Mouse (Mus musculus) forebrain, embryonic 14.5 days (tissue): ENCODE results near the gene Myadm. TPM values are rescaled to one million over a fixed set of nuclear protein-coding genes. Genes with fewer than 3 reads are reported as not detected.
A peak's percentile ranks its signal among the peaks of the same experiment; 100 is the strongest.

Experiments
- ATAC-seq: fragments of 200-750 bp; cut with Nextera tagmentation; 2 replicates; pipeline ENCODE4 v1.8.0; 2017; ENCODE audit warnings: mild to moderate bottlenecking, moderate library complexity
- DNase-seq: peaks from one replicate; pipeline ENCODE4 v3.0.0-alpha.2; 2015; ENCODE audit warnings: low spot score
- H3K27ac ChIP-seq: fragments of 300-500 bp; sonication (generic); 2 replicates; pipeline ENCODE4 v1.5.1; 2014; ENCODE audit warnings: low read depth, mild to moderate bottlenecking, control low read depth, low read length, moderate library complexity
- H3K27me3 ChIP-seq: fragments of 300-500 bp; sonication (generic); replicated peaks from 2 replicates; pipeline ENCODE4 v1.6.1; 2014; ENCODE audit warnings: low read length, control low read depth, mixed read lengths; ENCODE audit not compliant: control insufficient read depth, insufficient read depth
- H3K36me3 ChIP-seq: fragments of 300-500 bp; sonication (generic); 2 replicates; pipeline ENCODE4 v1.6.1; 2014; ENCODE audit warnings: low read length, control low read depth; ENCODE audit not compliant: control insufficient read depth, insufficient read depth
- H3K4me1 ChIP-seq: fragments of 300-500 bp; sonication (generic); 2 replicates; pipeline ENCODE4 v1.6.1; 2014; ENCODE audit warnings: antibody characterized with exemption, low read length, control low read depth; ENCODE audit not compliant: control insufficient read depth, insufficient read depth
- H3K4me2 ChIP-seq: fragments of 300-500 bp; sonication (generic); 2 replicates; pipeline ENCODE4 v1.6.1; 2014; ENCODE audit warnings: mild to moderate bottlenecking, control low read depth, low read length
- H3K4me3 ChIP-seq: fragments of 300-500 bp; sonication (generic); 2 replicates; pipeline ENCODE4 v1.5.1; 2014; ENCODE audit warnings: low read depth, low read length, control low read depth
- H3K9ac ChIP-seq: fragments of 300-500 bp; sonication (generic); 2 replicates; pipeline ENCODE4 v1.6.1; 2014; ENCODE audit warnings: mild to moderate bottlenecking, low read length, control low read depth, moderate library complexity
- H3K9me3 ChIP-seq: fragments of 300-500 bp; sonication (generic); replicated peaks from 2 replicates; pipeline ENCODE4 v1.6.1; 2016; ENCODE audit warnings: low read length, control low read depth, mixed read lengths; ENCODE audit not compliant: control insufficient read depth
- WGBS: fragments of 180-500 bp; shearing (Covaris S2); extraction: QIAGEN DNeasy Blood & Tissue Kit; methylation state at CpG from one replicate; pipeline ENCODE4 v1.1.7; 2014; 5-methylcytosine and 5-hydroxymethylcytosine counted together
- polyA plus RNA-seq: library from polyadenylated mRNA; unstranded; fragments of >200 nt; fragmentation: Nextera tagmentation; extraction: Ambion mirVana; gene quantifications from 2 replicates; pipeline ENCODE4 v1.2.1, GENCODE M21; 2014

Gene Myadm
- polyA plus RNA-seq, 1 experiment from 2014 or later, result 19.8 TPM

DNA sequence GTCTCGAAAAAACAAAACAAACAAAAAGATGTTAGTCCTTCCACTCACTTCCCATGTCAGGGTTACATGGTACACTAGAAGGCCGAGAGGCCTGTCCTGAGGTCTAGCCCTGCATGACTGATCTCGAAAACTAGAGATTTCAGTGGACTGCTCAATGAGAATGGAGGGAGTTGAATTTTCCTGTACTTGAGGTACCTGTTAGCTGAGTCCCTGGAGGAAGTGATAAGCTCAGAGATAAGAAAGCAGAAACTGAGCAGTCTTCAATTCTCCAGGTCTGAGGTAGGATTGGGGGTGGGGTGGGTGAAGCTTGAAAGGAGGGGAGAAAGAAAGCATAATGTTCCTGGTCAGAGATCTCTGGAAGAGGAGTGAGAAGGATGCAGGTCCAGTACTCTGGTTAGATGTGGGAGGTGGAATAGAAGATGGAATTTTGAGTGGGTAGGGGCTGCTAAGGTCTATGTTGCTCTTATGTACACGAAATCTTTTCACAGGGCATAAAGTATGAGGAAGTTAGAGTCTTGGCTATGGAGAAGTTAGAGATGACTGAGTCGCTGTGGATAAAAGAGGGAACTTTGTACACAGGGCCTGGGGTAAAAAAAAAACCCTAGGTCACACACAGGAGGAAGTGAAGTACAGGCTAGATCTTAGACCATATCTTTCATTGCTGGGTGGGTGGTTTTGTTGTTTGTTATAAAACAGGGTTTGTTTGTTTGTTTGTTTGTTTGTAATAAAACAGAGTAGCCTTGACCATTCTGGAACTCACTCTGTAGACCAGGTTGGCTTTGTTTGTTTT lies 6.6 kb downstream of the Myadm start:
- H3K9me3 ChIP-seq, result no peaks in the 10 kb centered on the region
- peaks cover 37% of the 10 kb centered on the region for H3K36me3 ChIP-seq
- H3K9ac ChIP-seq, result no peak overlapping the region
- no peak overlapping the region for H3K4me2 ChIP-seq
- H3K27ac ChIP-seq, result no peak overlapping the region
- DNase-seq (no peak), ATAC-seq (no peak)
- peaks cover 4% of the 10 kb centered on the region for H3K4me1 ChIP-seq
- H3K4me3 ChIP-seq, result no peak overlapping the region
- no peaks in the 10 kb centered on the region for H3K27me3 ChIP-seq
- 87% methylated on average over 5 of the region's 5 CpGs for WGBS

DNA sequence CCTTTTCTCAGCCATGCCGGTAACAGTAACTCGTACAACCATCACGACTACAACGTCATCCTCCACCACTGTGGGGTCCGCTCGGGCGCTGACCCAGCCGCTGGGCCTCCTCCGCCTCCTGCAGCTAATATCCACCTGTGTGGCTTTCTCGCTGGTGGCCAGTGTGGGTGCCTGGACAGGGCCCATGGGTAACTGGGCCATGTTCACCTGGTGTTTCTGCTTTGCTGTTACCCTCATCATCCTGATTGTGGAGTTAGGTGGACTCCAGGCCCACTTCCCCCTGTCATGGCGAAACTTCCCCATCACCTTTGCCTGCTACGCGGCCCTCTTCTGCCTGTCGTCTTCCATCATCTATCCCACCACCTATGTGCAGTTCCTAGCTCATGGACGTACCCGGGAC lies 7.8 kb downstream of the Myadm start:
- H3K36me3 ChIP-seq, result peaks cover 37% of the 10 kb centered on the region
- peaks cover 4% of the 10 kb centered on the region for H3K4me1 ChIP-seq
- no peak overlapping the region for H3K4me2 ChIP-seq
- H3K27me3 ChIP-seq, result peaks cover 10% of the 10 kb centered on the region
- no peaks in the 10 kb centered on the region for H3K9me3 ChIP-seq
- H3K9ac ChIP-seq, result no peak overlapping the region
- 95% methylated on average over 16 of the region's 16 CpGs for WGBS
- DNase-seq (no peak), ATAC-seq (no peak)
- H3K4me3 ChIP-seq, result no peak overlapping the region
- H3K27ac ChIP-seq, result no peak overlapping the region

DNA sequence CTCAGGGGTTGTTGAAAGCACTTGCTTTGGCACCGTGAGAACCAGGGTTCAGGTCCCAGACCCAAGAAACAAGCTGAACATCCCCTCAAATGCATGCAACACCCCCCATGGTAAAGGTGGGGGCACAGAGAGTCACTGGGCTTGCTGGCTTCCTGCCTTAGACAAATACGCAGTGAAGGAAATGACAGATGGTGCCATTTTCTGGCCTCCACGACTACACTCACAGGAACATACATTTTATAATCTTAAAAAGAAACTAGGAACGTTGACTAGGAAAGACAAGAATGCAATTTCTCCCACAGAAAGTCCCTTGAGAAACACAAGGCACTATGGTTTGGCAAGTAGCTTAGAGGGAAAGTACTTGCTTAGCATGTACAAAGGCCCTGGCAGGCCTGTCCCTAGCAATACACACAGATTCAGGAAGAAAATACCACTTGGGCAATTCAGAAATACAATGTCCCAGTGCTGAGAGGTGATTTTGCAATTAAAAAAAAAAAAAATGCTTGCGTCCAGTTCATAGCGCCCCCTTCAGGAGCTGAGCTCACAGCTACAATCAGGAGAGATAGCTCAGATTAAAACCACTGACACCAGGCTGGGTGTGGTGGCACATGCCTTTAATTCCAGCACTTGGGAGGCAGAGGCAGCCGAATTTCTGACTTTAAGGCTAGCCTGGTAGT lies 11.2 kb downstream of the Myadm start:
- no peak for ATAC-seq
- Histone ChIP-seq H3K4me3 (no peak overlapping the region), H3K27ac (no peak overlapping the region), H3K9me3 (no peaks in the 10 kb centered on the region), H3K4me2 (no peak overlapping the region), H3K36me3 (peaks cover 29% of the 10 kb centered on the region), H3K27me3 (peaks cover 13% of the 10 kb centered on the region), H3K9ac (no peak overlapping the region), H3K4me1 (peaks cover 17% of the 10 kb centered on the region)
- DNase-seq, result no peak
- WGBS, result 49% methylated on average over 7 of the region's 7 CpGs

DNA sequence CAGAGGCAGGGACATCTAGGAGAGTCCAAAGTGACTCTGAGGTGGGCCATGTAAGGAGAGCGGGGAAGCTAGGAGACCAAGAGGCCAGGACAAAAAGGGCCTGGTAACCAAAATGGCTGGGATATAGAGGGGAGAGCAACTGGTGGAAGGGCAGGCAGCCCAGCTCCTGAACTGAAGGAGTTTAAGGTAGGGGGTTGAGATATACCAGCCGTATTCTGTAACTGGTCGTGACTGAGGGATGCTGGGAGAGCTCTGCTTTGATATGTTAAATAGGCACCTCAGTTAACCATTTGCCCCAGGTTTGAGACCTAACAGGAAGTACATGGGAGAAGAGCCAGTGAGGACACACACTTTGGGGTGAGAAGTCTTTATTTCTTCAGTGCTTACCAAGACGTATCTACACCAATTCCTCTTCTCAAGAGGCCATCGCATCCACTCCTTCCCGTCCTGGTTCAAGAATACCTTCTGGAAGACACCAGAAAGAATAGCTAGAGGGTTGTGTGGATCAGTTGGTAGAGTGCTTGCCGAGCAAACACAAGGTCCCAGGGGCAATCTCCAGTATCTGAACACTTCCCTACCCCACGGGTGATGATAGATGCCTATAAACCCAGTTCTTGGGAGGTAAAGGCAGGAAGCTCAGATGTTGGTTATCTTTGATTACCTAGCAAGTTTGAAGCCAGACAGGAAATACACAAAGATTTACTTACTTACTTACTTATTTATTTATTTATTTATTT lies 12.2 kb downstream of the Myadm start:
- 80% methylated on average over 8 of the region's 8 CpGs for WGBS
- DNase-seq (no peak), ATAC-seq (no peak)
- peaks cover 21% of the 10 kb centered on the region for H3K36me3 ChIP-seq
- peaks cover 13% of the 10 kb centered on the region for H3K27me3 ChIP-seq
- no peak overlapping the region for H3K9ac ChIP-seq
- H3K27ac ChIP-seq, result no peak overlapping the region
- H3K4me2 ChIP-seq, result no peak overlapping the region
- peaks cover 17% of the 10 kb centered on the region for H3K4me1 ChIP-seq
- H3K4me3 ChIP-seq, result no peak overlapping the region
- H3K9me3 ChIP-seq, result no peaks in the 10 kb centered on the region

DNA sequence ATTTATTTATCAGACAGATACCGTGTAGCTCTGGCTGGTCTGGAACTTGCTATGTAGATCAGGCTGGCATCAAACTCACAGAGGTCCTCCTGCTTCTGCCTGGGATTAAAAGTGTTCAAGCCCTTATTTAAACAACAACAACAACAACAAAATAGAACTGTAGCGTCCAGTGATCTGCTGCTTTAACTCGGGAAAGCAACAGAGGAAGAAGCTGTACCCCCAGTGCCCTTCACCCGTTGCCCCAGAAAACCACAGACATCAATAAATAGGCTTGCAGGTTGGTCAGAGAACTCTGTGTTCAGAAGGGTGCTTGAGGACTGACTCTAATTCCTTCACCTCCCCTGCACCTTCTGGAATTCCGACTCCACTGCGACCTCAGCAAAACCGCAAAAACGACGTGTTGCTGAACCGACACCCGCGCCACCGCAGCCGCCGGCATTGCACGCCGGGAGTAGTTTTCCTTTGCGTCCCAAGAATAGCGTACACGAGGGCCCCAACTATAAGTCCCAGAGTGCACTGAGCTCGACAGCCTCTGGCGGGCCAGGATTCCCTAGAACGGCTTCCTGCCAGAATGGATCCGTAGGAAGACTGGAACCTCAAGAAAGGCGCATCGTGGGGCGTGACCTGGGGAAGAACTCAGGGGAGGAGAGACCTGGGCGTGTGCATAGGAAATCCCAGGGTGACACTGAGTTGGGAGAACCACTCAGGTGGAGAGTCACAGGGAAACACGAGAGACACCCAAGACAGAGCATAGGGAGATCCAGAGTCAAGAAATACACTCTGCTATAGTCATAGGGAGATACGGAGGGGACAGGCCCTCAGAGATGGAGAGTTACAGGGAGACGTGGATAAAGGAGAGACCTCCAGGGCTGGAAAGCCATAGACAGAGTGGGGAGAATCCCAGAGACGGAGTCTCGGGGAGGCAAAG lies 13.0 kb downstream of the Myadm start:
- Histone ChIP-seq H3K9ac (peak overlapping the region; percentile 10; the same call in 1 of the 2 replicates), H3K4me1 (peaks cover 17% of the 10 kb centered on the region), H3K9me3 (no peaks in the 10 kb centered on the region), H3K4me3 (peak overlapping the region; percentile 13; the same call in 1 of the 2 replicates), H3K27ac (no peak overlapping the region), H3K27me3 (peaks cover 13% of the 10 kb centered on the region), H3K36me3 (peaks cover 14% of the 10 kb centered on the region), H3K4me2 (peak overlapping the region; percentile 93)
- DNase-seq, result peak; percentile 45
- 8% methylated on average over 33 of the region's 33 CpGs for WGBS
- ATAC-seq, result peak; percentile 5; the same call in 1 of the 2 replicates

DNA sequence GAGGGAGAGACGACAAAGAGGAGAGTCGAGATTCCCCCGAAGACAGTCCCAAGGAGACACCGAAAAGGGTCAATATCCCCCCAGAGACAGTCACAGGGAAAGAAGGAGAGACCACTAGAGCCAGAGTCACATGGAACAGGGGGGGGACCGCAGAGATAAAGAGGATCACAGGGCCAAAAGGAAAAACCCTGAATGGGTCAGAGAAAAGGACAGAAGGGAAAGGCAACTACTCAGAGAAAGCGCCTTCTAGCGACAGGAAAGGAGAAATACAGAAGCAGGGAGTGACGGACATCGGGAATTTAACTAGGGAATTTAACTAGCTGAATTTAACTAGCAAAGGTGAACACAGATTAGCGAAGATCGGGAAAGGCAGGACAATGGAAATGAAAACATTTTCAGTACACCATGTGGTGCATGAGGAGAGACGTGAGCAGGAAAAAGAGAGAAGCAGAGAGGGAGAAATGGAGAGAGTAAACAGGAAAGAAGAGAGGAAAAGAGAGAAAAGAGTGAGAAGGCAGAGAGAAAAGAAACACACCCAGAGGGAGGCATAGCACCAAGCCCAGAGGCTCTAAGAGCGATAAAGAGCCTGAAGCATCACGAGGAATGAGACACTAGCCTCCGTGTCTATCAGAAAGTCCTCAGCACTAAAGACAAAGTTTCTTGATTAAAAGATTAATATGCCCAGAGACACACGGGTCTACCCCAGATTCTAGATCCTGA lies 13.8 kb downstream of the Myadm start:
- peaks cover 5% of the 10 kb centered on the region for H3K36me3 ChIP-seq
- H3K4me1 ChIP-seq, result peaks cover 17% of the 10 kb centered on the region
- peak overlapping the region; percentile 57; the same call in 1 of the 2 replicates for H3K9ac ChIP-seq
- peak overlapping the region; percentile 93 for H3K4me2 ChIP-seq
- 2% methylated on average over 16 of the region's 16 CpGs for WGBS
- peaks cover 13% of the 10 kb centered on the region for H3K27me3 ChIP-seq
- peak; percentile 22; the same call in 1 of the 2 replicates for ATAC-seq
- H3K4me3 ChIP-seq, result peak overlapping the region; percentile 37
- no peaks in the 10 kb centered on the region for H3K9me3 ChIP-seq
- DNase-seq, result peak; percentile 65
- H3K27ac ChIP-seq, result no peak overlapping the region

DNA sequence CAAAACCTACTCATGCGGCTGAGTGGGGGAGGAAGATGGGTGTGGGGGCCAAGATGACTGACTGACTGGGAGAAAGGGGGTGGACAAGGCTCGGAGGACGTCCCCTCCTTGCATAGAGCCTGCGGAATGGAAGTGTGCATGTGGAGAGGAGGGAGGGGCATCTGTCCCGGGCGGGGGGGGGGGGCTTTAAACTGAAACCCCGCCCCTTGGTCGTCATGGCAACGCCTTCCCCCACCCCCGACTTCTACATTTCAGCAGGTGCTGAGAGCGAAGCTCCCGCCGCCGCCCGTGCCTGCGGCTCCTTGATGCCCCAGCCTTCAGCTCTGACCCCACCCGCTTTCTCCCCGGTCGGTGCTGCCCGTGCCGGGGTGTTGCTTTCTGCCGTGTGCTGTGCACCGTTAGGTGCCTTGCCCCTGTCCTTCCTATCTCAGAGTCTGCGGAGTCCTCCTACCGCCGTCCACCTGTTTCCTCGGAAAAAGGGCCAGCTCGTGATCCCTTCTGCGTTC lies 14.4 kb downstream of the Myadm start:
- peaks cover 13% of the 10 kb centered on the region for H3K27me3 ChIP-seq
- peaks cover 17% of the 10 kb centered on the region for H3K4me1 ChIP-seq
- H3K9ac ChIP-seq, result peak overlapping the region; percentile 57; the same call in 1 of the 2 replicates
- DNase-seq (peak; percentile 62), ATAC-seq (peak; percentile 73)
- H3K36me3 ChIP-seq, result peaks cover 1% of the 10 kb centered on the region; the same call in 1 of the 2 replicates
- H3K27ac ChIP-seq, result no peak overlapping the region
- peak overlapping the region; percentile 93 for H3K4me2 ChIP-seq
- no peaks in the 10 kb centered on the region for H3K9me3 ChIP-seq
- H3K4me3 ChIP-seq, result peak overlapping the region; percentile 37
- WGBS, result 0% methylated on average over 26 of the region's 29 CpGs
